Mouse (Mus musculus): ENCODE results near the gene Zfp281.

Gene Zfp281

DNA sequence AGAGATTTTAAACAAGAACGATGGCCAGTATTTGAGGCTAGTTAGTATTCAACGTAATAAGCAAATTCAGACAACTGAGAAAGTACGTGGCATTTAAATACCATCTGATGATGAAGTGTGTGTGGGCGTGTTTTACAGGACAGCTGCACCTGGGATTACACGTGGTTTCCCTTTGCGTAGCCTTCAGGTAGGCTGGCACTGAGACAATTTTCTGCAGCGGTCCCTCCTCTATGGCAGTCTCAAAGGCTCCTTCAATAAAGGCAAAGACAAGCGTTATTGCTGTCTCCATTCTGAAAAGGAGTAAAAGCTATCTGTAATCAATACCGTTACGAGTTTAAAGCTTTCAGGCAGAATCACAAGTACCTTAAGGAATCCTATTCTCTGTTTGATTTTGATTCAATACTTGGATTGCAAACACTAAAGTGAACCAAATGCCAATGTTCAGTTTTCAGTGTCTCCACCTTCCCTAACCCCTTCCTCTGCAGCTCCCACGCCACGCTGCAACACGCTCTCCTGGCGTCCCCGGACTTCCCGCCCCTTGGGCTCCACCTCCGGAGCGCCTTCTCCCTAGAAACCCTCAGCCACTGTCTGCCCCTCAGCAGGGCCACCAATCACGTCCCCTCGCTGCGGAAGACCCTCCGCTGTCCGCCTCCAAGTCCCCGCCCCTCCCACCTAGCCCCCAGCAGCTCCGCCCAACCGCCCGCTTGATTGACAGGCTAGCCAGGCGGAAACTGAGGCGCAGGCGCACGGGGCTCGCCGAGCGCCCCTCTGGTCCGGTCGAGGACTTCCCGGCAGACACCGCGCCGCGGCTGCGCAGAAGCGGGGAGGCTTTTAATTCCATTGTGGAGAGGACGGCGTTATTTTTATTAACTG, at the start of gene Zfp281:
Gene Zfp281, plus strand, starts transcription at position 756 of the 873 bp plus-strand sequence.
- peak; percentile 98 for DNase-seq

DNA sequence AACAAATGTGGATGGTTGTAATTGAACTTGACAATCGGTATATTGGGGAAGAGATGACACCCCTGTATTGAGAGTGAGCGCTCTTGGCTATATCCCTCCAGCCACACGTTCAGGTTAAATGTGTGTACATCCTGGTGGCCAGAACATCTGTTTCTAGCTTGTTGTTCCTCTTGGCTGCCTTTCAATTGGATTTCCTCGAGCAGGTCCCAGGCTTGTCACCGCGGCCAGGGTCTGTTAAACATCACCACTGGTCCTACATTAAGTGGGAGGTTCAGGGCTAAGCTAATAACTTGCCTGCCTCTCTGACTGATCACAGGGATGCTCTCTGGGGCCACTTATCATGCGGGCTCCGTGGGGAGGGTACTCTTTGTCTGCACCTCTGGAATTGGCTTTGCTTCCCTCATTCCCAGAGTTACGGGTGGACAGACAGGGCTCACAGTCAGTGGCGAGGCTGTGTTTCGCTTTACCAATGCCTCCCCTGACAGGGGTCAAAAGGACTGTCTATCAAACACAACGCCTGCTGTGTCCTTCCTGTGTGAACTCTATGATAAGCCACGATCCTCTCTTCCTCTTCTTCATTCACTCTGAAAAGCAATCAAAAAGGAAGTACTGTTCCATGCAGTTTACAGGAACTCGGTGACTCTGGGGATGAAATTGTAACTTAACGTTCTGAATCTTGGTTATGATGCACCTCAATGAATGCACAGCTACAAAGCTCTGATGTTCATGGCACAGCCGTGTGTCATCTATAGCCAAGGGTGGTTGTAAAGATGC, 46.6 kb upstream of the Zfp281 start:
- DNase-seq, result peak; percentile 45 to 67

DNA sequence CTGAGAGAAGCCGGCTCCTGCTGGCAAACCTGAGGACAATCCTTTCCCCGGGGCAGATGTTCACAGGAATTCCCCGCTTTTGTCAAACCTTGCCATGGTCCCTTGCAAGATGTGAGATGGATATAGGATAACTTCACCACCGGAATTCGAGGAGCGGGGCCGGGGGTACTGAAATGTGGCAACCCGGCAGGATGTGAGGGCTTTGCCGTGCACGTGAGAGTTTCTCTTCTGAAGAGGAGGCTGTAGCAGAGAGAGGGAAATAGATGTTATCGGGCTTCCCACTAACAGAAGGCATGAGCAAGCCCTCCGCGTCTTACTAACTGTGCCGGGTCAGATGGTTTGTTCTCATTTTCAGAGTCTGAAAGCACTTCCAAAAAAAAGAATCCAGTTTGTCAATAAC, 45.3 kb upstream of the Zfp281 start:
- DNase-seq, result no peak

DNA sequence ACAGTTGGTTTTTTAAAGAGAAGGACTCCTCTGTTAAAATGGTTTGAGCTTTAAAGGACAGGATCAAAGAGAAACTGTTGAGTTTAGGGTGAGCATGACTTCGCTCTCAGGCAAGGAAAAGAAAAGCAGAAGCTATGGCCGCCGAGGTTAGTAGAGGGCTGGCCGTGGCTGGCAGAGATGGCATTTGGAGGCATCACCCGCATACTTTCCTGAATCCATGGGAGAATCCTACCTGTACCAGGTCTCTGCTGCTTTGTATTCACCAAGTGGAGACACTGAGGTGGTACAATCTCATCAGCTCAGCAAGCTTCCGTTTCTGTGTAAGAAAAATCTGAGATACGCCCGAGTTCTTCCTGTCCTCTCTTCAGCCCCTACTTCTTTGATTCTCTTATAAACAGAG, 44.4 kb upstream of the Zfp281 start:
- no peak for DNase-seq

DNA sequence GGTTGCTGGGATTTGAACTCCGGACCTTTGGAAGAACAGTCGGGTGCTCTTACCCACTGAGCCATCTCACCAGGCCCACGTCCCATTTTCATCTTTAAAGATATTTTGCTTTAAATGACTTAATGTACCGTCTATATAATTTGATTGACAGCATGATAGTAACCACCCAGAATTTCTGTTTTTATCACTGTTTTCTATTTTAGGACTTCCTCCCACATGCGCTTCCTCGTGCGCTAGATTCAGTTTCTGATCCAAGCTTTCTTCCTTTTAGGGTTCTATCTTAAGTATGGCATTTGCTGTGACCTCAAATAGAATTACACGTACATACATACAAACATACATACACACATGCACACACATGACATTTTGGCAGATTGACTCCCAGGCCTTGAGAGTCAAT, 42.9 kb upstream of the Zfp281 start:
- no peak for DNase-seq

DNA sequence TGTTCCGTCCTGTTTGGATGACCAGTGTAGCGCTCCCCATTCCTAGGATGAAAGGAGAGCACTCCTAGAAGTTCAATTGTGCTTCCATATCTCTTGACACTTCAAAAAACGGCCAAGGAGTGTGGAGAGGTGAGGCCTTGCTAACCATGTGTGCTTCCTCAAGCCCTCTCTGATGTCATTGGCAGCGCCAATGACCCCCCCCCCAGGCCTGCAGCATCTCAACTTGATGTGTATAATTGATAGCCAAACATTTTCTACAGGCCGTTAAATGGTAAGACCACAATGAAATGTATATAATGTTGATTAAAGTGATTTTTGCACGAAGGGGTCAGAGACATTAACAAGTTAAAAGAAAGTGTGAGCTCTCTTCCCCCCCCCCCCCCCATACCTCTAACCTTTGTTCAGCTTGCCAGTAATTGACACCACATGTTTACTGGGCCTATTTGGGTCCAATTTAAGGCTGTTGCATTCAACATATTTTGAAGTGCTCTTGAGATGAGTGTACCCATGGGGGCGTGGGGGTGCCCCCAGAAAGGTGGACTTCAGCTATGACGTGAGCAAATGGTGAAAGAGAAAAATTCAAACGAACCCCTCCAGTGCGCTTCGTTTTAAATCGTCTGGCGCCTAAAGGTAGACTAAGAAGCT, 36.8 kb upstream of the Zfp281 start:
- no peak for DNase-seq

DNA sequence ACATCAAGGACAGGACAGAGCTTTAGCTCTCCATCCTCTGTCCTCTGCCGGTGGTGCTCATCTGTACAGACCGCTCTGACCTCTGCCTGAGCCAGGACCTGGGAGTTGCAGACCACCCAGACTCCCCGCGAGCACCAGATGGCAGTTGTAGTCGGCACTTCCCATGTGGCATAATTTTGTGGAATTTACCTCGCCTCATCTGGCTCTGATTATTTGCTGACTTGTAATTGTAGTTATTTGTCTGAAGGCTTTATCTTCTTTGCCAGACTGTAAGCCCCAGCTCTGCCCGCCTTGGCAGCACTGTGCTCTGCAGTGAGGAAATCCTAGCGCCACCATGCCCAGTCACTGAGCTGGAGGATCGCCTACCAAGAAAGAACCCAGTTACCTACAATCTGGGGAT, 35.8 kb upstream of the Zfp281 start:
- DNase-seq, result no peak

DNA sequence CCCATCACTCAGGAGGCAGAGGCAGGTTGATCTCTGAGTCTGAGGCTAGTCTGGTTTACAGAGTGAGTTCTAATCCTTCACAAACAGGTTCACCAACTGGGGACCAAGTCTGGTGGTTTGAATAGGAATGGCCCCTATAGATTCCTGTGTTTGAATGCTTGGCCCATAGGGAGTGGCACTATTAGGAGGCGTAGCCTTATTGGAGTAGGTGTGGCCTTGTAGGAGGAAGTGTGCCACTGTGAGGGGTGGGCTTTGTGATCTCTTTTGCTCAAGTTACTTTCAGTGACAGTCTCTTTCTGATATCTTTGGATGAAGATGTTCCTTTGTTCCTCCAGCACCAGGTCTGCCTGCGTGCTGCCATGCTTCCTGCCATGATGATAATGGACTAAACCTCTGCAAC, 32.0 kb upstream of the Zfp281 start:
- DNase-seq, result no peak

DNA sequence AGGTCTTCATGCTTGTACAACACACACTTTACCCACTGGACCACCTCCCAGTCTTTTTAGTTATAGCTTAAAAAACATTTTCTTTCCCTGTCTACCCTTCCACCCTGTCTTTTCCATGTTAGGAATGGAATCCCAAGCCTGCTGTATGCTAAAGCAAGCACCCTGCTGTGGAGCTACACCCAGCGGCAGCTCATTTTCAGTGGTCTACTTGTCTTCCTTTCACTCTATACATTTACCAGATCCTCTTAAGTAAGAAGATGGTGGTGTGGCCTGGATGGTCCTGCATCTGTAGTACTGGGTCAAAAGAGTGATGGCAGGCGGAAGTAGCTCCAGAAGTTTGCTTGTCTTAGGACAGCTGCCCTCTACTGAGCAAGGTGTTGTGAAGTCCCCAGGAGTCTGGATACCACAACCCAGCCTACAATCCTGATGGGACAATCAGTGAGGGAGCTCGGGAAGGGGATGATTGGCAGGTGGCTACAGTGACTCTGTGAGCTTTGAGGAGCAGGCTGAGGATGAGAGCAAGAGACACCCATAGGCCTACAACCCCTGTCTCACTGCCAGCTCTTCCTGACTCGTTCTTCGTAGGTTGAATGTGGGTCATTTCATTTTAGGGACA, 30.4 kb upstream of the Zfp281 start:
- no peak for DNase-seq

DNA sequence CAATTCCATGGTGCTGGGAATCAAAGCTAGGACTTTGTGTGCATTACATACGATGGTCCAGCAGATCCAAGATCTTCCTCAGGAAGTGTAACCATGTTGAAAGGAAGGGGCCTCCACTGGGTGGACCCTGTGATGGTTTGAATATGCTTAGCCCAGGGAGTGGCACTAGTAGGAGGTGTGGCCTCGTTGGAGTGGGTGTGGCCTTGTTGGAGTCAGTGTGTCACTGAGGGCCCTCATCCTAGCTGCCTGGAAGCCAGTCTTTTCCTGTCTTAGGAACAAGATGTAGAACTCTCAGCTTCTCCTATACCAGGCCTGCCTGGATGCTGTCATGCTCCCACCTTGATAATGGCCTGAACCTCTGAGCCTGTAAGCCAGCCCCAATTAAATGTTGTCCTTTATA, 27.9 kb upstream of the Zfp281 start:
- DNase-seq, result no peak

DNA sequence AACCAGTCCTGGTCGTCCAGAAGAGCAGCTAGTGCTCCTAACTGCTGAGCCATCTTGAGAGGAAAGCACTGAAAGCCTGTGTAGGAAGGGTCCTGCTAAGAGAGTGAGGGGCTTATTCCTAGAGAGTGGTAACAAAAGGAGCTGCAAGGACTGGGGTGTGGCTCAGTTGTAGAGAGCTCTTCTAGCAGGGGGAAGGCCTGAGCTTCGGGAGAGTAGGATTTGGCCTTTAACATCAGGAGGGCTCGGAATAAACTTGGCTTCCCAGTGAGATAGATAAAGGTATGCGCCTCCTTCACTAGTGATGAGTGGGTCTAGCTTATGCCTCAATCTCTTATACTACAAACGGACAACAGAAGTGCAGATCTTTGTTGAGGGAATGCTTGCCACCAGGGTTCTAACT, 26.4 kb upstream of the Zfp281 start:
- DNase-seq, result no peak

DNA sequence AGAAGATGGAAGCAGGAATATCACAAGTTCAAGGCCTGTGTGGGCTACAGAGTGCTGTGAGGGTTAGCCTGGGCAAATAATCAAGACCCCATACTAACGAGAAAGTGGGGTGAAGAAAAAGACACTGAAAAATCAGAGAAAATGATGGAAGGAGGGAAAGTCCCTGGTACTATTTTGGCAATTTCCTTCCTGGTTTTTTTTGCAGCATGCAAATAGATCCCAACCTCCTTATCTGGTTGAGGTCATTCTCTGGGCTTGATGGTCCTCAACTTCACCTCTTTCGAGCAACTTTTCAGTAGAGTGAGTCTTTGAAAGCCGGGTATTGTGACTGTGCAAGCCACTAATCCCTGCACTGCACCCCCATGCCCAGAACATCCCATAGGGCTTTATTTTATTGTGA, 24.6 kb upstream of the Zfp281 start:
- DNase-seq, result no peak

DNA sequence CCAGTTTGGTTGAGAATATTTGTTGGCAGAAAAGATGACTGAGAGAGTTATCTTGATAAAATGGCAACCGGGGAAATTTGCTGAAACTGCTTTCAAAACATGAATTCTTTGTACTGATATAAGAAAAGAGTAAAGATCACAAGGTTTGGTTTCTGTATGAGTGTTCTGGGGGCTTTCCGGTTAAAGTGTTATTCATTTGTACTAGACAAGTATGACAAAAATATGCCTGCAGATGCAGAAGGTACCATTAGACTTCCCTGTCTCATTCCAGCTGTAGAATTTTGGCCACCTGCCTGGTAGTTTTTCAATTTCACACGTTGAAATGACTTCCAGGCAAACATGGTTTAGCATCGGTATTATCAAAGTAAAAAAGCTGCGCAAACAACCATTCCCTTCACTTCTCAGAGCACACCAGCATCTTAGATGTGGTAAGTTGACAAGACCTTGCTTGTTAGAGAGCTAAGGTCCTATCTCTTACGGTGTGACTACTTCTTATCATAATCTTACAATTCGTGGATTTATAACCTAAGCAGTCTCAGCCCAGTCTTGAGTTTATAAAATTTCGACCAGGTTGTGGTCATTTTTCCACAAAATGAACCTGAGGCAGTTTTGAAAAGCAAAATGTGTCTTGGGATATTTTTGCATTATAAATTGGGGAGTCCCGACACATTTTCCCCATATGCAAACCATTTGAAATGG, 23.9 kb upstream of the Zfp281 start:
- DNase-seq, result no peak

DNA sequence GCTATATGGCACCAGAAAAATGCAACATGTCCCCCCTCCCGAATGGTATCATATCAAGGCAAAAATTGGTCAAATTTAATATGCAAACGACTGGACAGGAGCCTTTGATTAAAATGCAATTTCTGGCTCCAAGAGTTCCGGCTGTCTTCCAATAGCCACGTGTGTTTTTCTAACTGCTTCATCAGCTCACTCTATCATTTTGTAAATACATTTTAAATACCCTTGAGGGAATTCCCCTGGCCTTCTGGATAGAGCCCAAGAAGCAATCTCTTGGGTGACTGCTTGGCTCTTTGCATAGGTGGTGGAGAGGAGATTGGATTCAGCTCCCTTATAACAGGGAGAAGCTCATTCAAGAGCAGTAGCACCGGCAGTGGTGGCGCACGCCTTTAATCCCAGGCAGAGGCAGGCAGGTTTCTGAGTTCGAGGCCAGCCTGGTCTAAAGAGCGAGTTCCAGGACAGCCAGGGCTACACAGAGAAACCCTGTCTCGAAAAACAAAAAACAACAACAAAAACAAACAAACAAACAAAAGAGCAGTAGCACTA, 23.3 kb upstream of the Zfp281 start:
- DNase-seq, result no peak

DNA sequence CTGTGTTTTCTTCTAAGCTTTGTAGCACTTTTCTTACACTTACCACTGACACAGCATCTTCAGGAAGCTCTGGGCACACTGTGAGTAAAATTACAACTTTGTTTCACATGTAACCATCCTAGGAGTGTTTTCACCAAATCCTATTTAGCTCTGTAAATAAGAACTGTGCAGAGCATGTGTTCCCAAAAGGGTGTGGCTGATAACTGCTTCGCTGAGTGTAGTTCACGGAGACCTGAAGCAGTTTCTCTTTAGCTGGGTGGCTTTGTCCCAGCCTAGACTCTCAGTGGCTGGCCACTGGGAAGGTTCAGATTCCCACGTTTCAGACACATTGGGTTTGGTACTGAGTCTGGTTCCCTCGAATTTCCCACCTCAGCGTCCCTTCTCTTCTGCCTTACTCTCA, 22.4 kb upstream of the Zfp281 start:
- DNase-seq, result no peak

DNA sequence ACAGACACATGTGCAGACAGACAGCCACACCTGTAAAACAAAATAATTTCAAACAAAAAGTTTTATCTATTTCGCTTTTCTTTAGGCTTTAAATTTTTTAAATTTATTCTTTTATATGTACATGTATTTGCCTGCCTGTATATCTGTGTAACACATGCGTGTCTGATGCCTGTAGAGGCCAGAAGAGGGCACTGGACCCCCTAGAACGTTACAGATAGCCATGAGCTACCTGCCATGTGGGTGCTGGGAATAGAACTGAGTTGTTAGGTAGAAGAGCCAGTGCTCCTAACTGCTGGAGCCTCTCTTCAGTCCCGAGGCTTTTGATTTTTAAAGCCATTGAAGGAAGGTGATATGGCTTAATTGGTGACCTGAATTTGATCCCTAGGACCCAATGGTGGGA, 20.5 kb upstream of the Zfp281 start:
- no peak for DNase-seq

DNA sequence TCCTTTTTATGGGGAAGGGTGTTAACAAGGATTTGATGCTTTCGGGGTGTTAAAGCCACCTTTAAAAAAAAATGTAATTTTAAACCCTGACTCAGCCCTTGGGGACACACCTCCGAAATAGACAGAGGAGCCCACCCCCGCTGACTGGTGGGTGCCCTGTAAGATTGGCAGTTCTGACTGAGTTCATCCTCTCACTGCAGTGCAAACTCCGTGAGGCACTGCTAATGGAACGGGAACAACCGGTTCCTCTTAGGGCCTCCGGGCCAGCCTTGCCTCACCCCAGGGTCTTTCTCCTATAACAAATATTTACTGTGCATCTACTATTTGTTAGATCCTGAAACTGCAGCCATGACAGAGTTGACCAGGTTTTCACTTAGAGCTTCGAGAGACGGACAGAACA, 18.9 kb upstream of the Zfp281 start:
- DNase-seq, result peak in 1 of 2 experiments; percentile 8

DNA sequence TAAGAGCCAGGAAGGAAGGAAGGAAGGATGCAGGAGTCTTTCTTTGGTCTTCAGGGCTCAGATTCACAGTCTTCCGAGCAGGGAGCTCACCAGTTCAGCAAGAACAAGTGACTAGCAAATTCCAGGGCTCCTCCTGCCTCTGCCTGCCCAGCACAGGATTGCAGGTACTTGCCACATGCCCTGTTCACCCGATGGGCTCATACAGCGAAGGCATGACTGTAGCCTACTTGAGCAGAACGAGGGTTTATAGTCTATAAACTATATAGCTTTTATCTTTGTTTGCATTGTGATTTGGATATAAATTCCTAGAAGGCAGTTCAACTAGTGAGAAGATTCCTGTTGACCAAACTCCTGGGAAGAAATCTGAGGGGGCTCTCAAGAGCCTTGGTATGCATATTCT, 18.4 kb upstream of the Zfp281 start:
- DNase-seq, result no peak

DNA sequence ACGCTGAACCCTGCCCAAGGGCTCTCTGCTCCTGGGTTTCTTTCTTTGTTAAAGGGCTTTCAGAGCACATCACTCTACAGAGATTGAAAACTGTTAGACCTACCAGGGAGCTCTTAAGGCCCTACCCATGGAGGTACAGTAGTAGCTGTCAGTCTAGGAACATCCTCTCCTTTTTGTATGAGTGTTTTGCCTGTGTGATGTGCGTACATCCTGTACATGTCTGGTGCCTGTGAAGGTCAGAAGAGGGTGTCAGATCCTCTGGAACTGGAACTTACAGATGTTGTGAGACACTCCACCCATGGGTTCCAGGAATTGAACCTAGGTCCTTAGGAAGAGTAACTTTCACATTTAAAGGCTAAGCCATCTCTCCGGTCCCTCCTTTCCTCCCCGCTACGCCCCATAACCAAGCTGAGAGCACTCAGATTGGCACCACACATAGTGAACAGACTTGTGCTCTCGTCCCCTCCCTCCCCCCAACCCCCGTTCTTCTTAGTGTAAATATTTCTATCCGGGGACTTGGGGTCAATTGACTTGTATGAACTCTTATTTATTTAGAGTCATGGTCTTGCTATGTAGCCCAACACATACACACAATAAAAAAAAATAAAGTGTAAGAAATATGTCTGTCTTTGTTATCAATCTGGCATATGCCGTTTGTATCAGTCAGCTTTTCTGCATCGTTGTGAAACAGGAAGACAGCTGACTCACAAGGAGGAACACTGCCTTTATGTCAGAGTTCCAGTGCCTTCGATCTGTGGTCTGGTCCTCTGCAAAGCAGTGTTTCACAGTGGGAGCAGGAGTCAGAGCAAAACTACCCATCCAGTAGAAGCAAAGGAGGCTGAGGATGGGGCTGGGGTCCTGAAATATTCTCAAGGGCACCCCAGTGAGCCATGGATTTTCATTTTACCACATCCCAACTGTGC, 16.1 kb upstream of the Zfp281 start:
- DNase-seq, result no peak

DNA sequence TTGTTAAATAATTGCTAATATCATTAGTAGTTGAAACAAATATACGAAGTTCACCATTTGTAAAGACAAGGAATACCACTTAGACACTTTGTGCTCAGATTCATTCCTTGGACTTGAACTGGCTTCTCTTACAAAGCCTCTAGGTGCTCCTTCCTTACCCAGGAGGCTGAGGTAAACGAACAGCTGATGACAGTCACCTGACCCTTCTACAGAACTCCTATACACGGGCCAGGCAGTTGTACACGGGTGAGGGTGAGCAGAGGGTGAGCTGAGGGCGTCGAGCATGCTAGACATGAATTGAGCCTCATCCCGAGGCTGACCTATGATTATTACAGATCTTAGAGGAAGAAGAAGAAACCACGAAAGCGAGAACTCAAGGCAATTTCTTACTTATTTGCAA, 12.9 kb upstream of the Zfp281 start:
- no peak for DNase-seq

DNA sequence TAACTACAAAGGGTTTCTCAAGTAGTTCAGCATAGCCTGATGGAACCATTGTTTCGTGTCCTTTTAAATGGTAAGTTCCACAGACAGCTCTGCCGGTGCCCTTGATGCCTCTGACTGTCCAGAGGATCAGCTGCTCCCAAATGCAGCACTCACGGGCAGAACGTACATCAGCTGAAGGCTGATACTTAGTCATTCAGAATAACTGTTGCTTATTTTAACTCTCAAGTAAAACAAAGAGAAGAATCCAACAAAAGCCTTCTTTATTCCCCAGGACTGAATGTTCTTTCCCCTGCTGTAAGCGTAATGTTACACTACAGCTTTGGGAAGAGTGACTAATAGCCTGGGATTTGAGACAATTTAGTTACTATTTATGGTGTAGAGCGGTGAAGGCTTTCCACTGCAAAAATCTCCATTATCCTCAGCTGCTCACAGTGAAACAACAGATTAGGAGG, 11.4 kb upstream of the Zfp281 start:
- no peak for DNase-seq

All from kidney, postnatal 4 days (tissue).